Mouse (Mus musculus) stomach, adult 2 months (tissue): ENCODE data around the gene Gpr19. TPM values are rescaled to one million over a fixed set of nuclear protein-coding genes. Genes with fewer than 3 reads are reported as not detected.

ENCODE experiments used
- polyA plus RNA-seq: library from polyadenylated mRNA; depleted of rRNA; stranded (reverse); fragments of >200 nt; gene quantifications from 2 replicates; pipeline ENCODE4 v1.2.3, GENCODE M21; 2012; rRNA removed

Gpr19 gene
- polyA plus RNA-seq = 1.6 and 3.9 TPM in 2 replicates

DNA sequence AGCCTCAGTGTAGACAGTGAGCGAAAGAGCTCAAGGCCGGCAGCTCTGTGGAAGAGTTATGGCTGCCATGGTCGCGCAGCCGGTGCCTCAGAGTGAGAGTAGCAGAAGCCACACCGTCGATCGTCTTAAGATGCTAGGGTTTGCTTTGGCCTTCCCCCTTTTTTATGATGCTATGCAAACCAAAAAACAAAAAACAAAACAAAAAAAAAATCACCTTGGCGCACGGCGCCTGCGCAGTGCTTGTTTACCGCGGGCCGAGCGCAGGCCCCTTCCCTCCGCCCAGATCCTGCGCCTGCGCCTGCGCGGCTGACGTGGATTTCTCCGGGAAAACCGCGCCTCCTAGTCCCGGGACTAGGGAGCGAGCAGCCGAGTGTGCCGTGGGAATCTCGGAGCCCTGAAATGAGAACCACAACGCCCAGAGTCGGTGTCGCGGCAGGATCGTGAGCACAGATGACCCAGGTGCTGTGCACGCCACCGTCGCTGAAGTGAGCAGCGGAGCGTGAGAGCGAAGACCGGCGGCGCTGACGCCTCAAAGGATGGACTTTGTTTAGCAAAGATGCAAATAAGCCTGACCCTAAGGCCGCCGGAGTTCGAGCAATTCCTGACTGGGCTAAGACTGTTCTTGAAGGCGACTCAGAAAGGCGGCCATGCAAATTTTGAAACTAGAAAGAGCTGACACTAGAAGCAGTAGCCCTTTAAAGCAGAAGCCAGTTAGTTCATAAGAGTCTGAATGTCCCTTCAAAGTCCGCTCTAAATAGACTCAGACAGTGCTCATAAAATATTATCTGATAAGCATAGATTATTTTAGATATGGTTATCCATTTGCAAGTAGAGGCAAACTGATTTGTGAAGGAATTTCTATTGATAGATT is at the start of gene Gpr19:
Gpr19 (minus strand) TSS at position 484 of the 871 bp plus-strand sequence.

DNA sequence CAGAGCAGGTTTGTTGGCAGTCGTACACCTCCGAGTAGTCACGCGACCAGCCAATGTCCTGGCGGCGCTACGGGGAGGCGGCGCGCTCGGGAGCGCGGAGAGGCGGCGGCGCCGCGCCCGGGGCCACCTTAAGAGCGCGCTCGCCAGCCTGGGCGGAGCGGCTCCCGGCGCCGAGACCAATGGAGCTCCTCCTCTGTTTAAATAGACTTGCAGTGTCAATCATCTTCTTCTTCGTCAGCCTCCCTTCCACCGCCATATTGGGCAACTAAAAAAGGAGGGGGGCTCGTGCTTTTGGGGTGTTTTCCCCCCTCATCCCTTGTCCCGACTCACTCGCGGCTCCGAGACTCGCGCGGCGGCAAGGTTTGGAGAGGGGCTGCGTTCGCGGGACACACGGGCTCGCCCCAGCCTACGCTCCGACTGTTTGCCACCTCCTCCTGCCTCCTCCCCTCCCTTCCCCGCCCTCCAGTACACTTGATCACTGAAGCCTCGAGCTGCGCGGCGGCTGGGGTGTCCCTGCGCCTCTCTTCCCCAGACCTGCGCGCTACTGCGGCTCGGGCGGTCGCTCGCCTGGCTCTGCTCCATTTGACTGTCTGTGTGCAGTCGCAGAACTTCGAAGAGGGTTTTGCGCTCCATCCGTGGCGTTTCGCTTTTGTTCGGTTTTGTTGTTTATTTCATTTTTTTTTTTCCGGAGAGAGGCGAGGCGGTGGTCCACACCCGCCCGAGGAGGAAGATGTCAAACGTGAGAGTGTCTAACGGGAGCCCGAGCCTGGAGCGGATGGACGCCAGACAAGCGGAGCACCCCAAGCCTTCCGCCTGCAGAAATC is 22.0 kb upstream of the Gpr19 start, which contains the start of gene Cdkn1b:
Cdkn1b (plus strand) TSS at position 212 of the 824 bp plus-strand sequence.

GRCm38 (mm10) chr6:134829786-134830700 is 68.3 kb downstream of the Gpr19 start, which contains the start of gene Crebl2:
Crebl2 (plus strand) TSS chr6:134830154.

Other genes with a start within 250 kb of the Gpr19 start
- 7.4 and 9.4 TPM in 2 replicates for gene Dusp16, start 106.0 kb downstream of the Gpr19 start, polyA plus RNA-seq
- 2.0 and 2.9 TPM in 2 replicates for gene Crebl2, start 68.4 kb downstream of the Gpr19 start, polyA plus RNA-seq
- gene Cdkn1b, start 21.8 kb upstream of the Gpr19 start, polyA plus RNA-seq = 7.5 and 8.4 TPM in 2 replicates
- 0.52 and 0.54 TPM in 2 replicates for gene Apold1, start 83.1 kb upstream of the Gpr19 start, polyA plus RNA-seq
- gene Ddx47, start 113.0 kb upstream of the Gpr19 start, polyA plus RNA-seq = 13.2 and 13.4 TPM in 2 replicates
- 20.7 and 23.6 TPM in 2 replicates for gene Gprc5a, start 167.1 kb upstream of the Gpr19 start, polyA plus RNA-seq
- 0.18 TPM in 1 of 2 replicates, not detected in the other for gene Gprc5d, start 219.7 kb upstream of the Gpr19 start, polyA plus RNA-seq